Mouse (Mus musculus) testis, adult 2 months (tissue): Measurements from ENCODE around the gene Mall.

ENCODE experiments used
- CTCF ChIP-seq: fragments of 200-500 bp; IDR thresholded peaks from 2 replicates; pipeline ENCODE4 v1.5.1; 2012; ENCODE audit warnings: low read depth, mild to moderate bottlenecking, inconsistent platforms, low read length, moderate library complexity; ENCODE audit not compliant: control insufficient read depth, insufficient read depth, insufficient replicate concordance
- POLR2A ChIP-seq: fragments of 200-500 bp; IDR thresholded peaks from 2 replicates; pipeline ENCODE4 v1.6.1; 2012; ENCODE audit warnings: low read depth, mild to moderate bottlenecking, inconsistent platforms, low read length, moderate library complexity; ENCODE audit not compliant: control insufficient read depth

DNA sequence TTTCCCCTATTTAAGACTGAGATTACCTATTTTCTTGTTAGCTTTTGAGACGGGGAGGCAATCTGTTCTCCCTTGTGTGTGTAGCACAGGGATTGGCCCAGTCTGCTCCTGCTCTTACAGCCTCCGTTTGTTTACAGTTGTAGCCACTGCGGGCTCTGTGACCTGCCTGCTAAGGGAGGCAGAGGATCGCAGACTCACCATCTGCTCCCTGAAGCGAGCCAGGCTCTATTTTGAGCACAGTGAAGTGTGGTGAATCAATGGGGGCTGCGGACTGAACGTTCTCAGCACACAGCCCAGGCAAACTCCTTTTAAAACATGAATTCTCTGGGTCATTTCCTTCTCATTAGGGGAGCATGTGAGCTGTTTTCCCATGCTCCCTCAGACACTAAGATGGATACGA lies 27.4 kb upstream of the Mall start:
- no peak for TF ChIP-seq POLR2A
- no peak for TF ChIP-seq CTCF
